8 mouse cellular contexts compared by ENCODE assay signal in genomic region chr11:16508052-16508654, GRCm38 (mm10). TPM values are rescaled to one million over a fixed set of nuclear protein-coding genes. Genes with fewer than 3 reads are reported as not detected.
DNase-seq lines count a peak whose midpoint lies in the region; ATAC-seq lines count a peak whose summit lies in the region.

Gene Sec61g (minus strand): TSS chr11:16508484.

- peak within 1 kb of the TSS; percentile 94 for H3K4me3 ChIP-seq in intestine, embryonic 14.5 days (ENCODE audit: low read depth, low read length)

- H3K4me1 ChIP-seq in intestine, embryonic 14.5 days (replicated peaks; ENCODE audit: control insufficient read depth, insufficient read depth, low read length), result peaks cover 9% of the 10 kb centered on the region; the same call in 1 of the 2 replicates

- DNase-seq in adrenal gland, adult 18-20 months (ENCODE audit: low spot score in 2 of 2), result peak; percentile 86 to 88
- DNase-seq in embryo, embryonic 11 days, result peak; percentile 96
- peak; percentile 89 for DNase-seq in gastrocnemius, postnatal 25 days
- peak; percentile 92 for DNase-seq in intestine, embryonic 14.5 days (ENCODE audit: low spot score)
- peak; percentile 94 to 96 for DNase-seq in left cerebral cortex, postnatal 14 days (ENCODE audit: low spot score in 2 of 2)
- DNase-seq in mesoderm, embryonic 11.5 days (ENCODE audit: low read depth, low spot score), result peak; percentile 94
- DNase-seq in right cerebral cortex, postnatal 36 days (ENCODE audit: low spot score in 2 of 2), result peak; percentile 92 to 93
- peak; percentile 87 for DNase-seq in yolk sac, embryonic 10.5 days (ENCODE audit: low spot score)

- intact Hi-C loops in left cerebral cortex, postnatal 14 days (cut with DNase I), result no loop called here

- peak within 1 kb of the TSS; percentile 88 for H3K4me2 ChIP-seq in intestine, embryonic 14.5 days (ENCODE audit: low read length)

- H3K27me3 ChIP-seq in intestine, embryonic 14.5 days (replicated peaks; ENCODE audit: control insufficient read depth, insufficient read depth, low read length), result no peaks in the 10 kb centered on the region

- ATAC-seq in intestine, embryonic 14.5 days (replicated peaks; ENCODE audit: low FRiP score, low TSS enrichment, low read depth), result peak; percentile 97

- H3K9me3 ChIP-seq in intestine, embryonic 14.5 days (ENCODE audit: control insufficient read depth, low read length), result no peaks in the 10 kb centered on the region

- H3K27ac ChIP-seq in intestine, embryonic 14.5 days (ENCODE audit: low read depth), result peak within 1 kb of the TSS; percentile 92

- peak within 1 kb of the TSS; percentile 97 for H3K9ac ChIP-seq in intestine, embryonic 14.5 days (ENCODE audit: low read length)

- under 1% methylated on average over 35 of the region's 35 CpGs for WGBS in intestine, embryonic 14.5 days

- peaks cover 30% of the 10 kb centered on the region for H3K36me3 ChIP-seq in intestine, embryonic 14.5 days (ENCODE audit: control insufficient read depth, insufficient read depth, low read length)

RNA-seq across cellular contexts. Expression of gene Sec61g, which starts in this region (rescaled TPM):
- total RNA-seq in adrenal gland, adult 18-20 months (2021), result 10 to 100 TPM in 1 of 2 experiments, 1 to 10 TPM in 1; 6.0 to 12.6 TPM
- total RNA-seq in gastrocnemius, postnatal 25 days (2021), result 1 to 10 TPM; 2.2 to 3.6 TPM
- 36.2 and 39.8 TPM in 2 replicates for polyA plus RNA-seq in intestine, embryonic 14.5 days (2014; fragmentation: Nextera tagmentation; extraction: Ambion mirVana)
- total RNA-seq in left cerebral cortex, postnatal 14 days (2021), result 1 to 10 TPM; 6.4 to 8.7 TPM

Comparison
In these comparisons a context has a peak if more than half of its experiments do, and no peak if none do; other contexts are left out.
1. Peak in every context shown above with its lines: DNase-seq, ATAC-seq, H3K4me3 ChIP-seq and H3K27ac ChIP-seq.